Mouse (Mus musculus) midbrain, embryonic 10.5 days (tissue): ENCODE data around the gene Ppef2. TPM values are rescaled to one million over a fixed set of nuclear protein-coding genes. Genes with fewer than 3 reads are reported as not detected.

Experiments used
- DNase-seq: peaks from one replicate; pipeline ENCODE4 v3.0.0-alpha.2; 2017; ENCODE audit warnings: low spot score
- H3K27ac ChIP-seq: fragments of 300-500 bp; sonication (generic); replicated peaks from 2 replicates; pipeline ENCODE4 v1.5.1; 2016; ENCODE audit warnings: mild to moderate bottlenecking
- H3K27me3 ChIP-seq: fragments of 300-500 bp; sonication (generic); 2 replicates; pipeline ENCODE4 v1.6.1; 2016; ENCODE audit warnings: low read depth, mild to moderate bottlenecking; ENCODE audit not compliant: poor library complexity, severe bottlenecking
- H3K36me3 ChIP-seq: fragments of 300-500 bp; sonication (generic); 2 replicates; pipeline ENCODE4 v1.6.1; 2016; ENCODE audit warnings: mild to moderate bottlenecking, moderate library complexity
- H3K4me1 ChIP-seq: fragments of 300-500 bp; sonication (generic); 2 replicates; pipeline ENCODE4 v1.6.1; 2016
- H3K4me3 ChIP-seq: fragments of 300-500 bp; sonication (generic); 2 replicates; pipeline ENCODE4 v1.5.1; 2016; ENCODE audit warnings: mild to moderate bottlenecking, moderate library complexity
- H3K9me3 ChIP-seq: fragments of 300-500 bp; sonication (generic); replicated peaks from 2 replicates; pipeline ENCODE4 v1.6.1; 2016; ENCODE audit warnings: mild to moderate bottlenecking
- WGBS: fragments of 180-500 bp; shearing (Covaris S2); methylation state at CpG from one replicate; pipeline ENCODE4 v1.1.7; 2016; 5-methylcytosine and 5-hydroxymethylcytosine counted together
- polyA plus RNA-seq: library from polyadenylated mRNA; unstranded; fragments of >200 nt; fragmentation: Nextera tagmentation; extraction: Ambion mirVana; gene quantifications from 2 replicates; pipeline ENCODE4 v1.2.1, GENCODE M21; 2016

Ppef2 gene
- polyA plus RNA-seq = 0.35 and 0.47 TPM in 2 replicates

DNA sequence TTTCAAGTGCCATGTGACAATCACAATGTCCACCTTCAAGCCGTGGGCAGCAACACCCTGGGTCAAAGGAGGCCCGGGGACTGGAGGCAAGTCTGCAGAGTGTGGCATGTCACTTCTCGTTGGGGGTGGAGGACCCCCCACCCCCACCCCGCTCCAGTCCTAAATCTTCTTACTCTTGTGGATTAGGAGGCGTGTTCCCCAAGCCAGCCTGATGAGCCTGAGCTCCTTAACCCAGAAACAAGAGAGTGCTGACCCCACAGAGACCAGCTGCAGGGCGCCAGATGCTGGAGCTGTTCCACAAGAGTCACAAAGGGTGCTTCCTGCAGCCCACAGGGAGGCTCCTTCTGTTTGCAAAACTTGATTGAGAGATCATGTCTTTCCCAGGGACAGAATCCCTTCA lies at the start of gene Ppef2:
Gene Ppef2 (minus strand): TSS at position 61 of the 400 bp plus-strand sequence.
- 10% methylated on average over 6 of the region's 6 CpGs for WGBS
- peak; percentile 47 for DNase-seq

DNA sequence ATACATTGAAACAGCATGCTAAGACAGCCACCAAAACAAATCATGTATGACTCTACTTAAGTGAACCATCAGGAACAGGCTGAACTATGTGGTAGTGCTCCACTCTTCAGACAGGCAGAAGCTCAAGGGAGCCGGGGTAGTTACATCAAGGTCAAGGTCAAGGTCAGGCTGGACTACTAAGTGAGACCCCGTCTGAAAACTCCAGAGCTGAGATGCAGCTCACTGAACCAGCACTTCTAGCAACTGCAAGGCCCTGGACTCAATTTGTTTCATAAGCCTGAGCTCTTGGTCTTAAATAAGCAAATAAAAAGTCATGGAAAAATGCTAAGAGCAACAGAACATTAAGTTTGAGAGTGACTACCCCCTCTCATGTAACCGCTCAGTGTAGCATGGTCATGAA lies 48.2 kb upstream of the Ppef2 start:
- DNase-seq = no peak
- H3K4me3 ChIP-seq = no peak overlapping the region
- WGBS = 87% methylated on average over 3 of the region's 3 CpGs
- H3K4me1 ChIP-seq = peaks cover 11% of the 10 kb centered on the region
- H3K27me3 ChIP-seq = no peaks in the 10 kb centered on the region
- H3K9me3 ChIP-seq = no peaks in the 10 kb centered on the region
- H3K27ac ChIP-seq = no peak overlapping the region
- H3K36me3 ChIP-seq = peaks cover 81% of the 10 kb centered on the region

More for the DNA sequence above, at the start of gene Ppef2:
- peaks cover 47% of the 10 kb centered on the region for H3K4me1 ChIP-seq
- H3K27ac ChIP-seq = peak within 1 kb of the TSS; percentile 58
- peaks cover 39% of the 10 kb centered on the region for H3K27me3 ChIP-seq
- no peak within 1 kb of the TSS for H3K4me3 ChIP-seq
- H3K36me3 ChIP-seq = no peaks in the 10 kb centered on the region
- no peaks in the 10 kb centered on the region for H3K9me3 ChIP-seq

DNA sequence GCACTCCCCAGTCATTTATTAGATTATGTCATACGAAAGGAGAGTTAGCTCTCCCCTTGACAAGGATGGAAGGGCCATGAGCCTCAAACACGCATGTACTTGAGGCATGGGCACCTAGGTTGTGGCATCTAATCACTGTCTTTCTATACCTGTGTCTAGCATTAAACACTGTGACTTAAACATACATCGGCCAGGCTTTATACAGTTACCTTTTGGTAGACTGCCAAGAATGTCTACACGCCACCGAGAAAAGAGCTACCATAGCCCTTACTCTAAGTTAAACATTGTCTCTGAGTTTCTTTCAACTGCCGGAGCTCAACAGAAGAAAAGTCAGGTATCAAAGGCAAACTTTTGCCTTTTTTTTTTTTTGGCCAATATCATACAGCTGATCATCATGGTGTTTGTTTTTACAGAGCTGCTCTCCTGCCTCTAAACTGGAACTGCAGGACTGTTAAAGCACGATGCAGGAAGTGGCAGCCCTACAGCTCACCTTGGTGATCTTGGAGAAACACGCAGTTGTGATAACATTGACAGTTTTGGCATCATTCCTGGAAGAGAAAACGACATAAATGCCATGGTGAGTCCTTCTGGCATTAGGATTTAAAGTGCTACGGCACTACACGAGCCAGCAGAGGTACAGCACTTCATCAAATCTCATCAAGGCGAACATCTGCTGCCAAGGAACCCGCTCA lies 46.2 kb upstream of the Ppef2 start:
- no peak overlapping the region for H3K27ac ChIP-seq
- no peaks in the 10 kb centered on the region for H3K27me3 ChIP-seq
- WGBS = 94% methylated on average over 13 of the region's 13 CpGs
- H3K4me3 ChIP-seq = no peak overlapping the region
- no peaks in the 10 kb centered on the region for H3K4me1 ChIP-seq
- no peaks in the 10 kb centered on the region for H3K9me3 ChIP-seq
- H3K36me3 ChIP-seq = peaks cover 98% of the 10 kb centered on the region
- no peak for DNase-seq

DNA sequence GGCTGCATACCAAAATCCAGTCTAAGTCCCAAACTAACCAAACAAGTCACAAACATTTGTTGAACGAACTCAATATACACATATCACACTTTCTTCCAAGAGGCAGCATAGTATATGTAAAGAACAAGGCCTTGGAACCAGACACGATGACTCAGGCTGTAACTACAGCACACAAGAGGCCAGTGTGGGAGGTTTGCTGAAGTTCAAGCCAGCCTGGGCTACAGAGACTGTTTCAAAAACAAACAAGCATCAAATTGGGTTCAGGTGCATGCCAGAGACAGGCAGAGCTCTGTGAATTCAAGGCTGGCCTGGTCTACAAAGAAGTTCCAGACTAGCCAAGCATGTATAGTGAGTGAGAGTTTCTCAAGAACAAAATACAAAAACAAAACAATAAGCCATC lies 38.4 kb upstream of the Ppef2 start:
- Histone ChIP-seq H3K4me1 (no peaks in the 10 kb centered on the region), H3K9me3 (no peaks in the 10 kb centered on the region), H3K4me3 (no peak overlapping the region), H3K27me3 (no peaks in the 10 kb centered on the region), H3K36me3 (peaks cover 98% of the 10 kb centered on the region), H3K27ac (no peak overlapping the region)
- 95% methylated on average over 2 of the region's 2 CpGs for WGBS
- no peak for DNase-seq

DNA sequence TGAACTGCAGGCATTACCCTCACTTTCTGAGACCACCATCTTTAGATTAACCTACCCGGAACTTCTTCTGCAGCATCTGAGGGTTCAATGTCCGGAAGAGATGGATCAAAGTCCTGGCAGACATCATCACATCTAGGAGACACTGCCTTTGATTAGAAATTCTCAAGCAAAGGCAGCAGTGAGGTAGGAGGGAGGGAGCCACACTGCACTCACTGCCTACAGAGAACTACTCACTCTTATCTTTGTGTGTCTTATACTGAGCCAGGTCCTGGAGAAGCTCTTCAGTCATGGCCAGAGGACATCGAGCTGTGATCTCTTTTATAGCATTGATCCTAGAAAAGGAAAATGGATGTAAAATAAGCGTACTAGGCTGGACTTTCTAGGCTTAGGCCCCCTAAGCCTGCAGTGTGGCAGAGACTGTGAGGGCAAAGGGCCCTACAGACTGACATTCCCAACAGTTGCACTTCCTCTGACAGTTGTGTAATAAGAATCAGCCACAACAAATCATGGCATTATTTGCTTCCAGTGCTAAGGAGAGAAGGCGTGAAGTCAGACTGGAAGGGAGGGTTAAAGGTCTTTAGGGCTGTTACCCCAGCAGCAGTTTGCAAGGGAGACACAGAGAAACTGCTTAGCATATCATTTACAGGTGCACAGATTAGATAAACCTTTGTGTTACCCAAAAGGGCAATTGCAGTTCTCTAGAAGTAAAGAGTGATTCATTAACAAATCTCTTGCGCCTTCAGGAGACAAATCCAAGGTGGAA lies 35.8 kb upstream of the Ppef2 start:
- Histone ChIP-seq H3K4me3 (no peak overlapping the region), H3K9me3 (no peaks in the 10 kb centered on the region), H3K36me3 (peaks cover 99% of the 10 kb centered on the region), H3K27ac (no peak overlapping the region), H3K27me3 (no peaks in the 10 kb centered on the region), H3K4me1 (no peaks in the 10 kb centered on the region)
- no peak for DNase-seq
- WGBS = 92% methylated on average over 6 of the region's 6 CpGs

DNA sequence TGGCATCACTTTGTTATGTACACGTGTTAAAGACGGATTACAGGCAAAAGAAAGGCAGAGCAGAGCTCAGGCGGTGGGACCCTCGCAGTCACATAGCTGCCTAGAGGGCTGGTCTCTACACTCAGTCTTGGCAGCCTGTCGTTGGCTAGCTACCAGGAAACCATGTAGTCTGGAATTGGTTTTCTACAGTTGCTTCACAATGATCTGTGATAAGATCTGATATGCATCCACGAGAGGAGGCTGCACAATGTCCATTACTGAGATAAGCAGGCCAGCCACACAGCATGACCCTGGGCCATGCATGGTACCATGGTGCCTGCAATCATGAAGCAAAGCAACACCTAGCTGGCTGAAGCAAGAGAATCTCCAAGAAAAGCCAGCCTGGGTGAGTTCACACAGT lies 31.8 kb upstream of the Ppef2 start:
- Histone ChIP-seq H3K27me3 (no peaks in the 10 kb centered on the region), H3K4me1 (no peaks in the 10 kb centered on the region), H3K9me3 (no peaks in the 10 kb centered on the region), H3K4me3 (no peak overlapping the region), H3K36me3 (peaks cover 80% of the 10 kb centered on the region), H3K27ac (no peak overlapping the region)
- 94% methylated on average over 6 of the region's 6 CpGs for WGBS
- no peak for DNase-seq

DNA sequence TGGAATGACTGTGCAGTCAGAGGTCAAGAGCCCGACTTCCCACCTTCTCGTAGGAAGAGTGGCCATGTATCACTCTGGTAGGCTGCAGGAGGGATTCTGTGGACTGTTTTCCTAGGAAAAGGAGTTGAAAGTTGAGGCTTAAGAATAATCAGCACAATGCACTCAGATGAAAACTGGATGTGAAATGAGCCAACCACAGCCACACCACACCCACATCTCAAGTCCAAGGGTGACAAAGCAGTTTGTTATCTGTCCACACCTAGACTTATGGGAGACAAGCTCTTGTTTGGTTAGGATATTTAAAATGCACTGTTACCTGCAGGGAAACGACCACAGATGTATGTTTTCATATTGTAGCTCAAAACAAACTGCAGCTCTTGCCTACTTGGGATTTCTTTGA lies 27.0 kb upstream of the Ppef2 start:
- H3K4me1 ChIP-seq = peaks cover 12% of the 10 kb centered on the region
- H3K27me3 ChIP-seq = 0 out of 2 replicates have a peak, but pooled peaks cover 5% of the 10 kb centered on the region
- H3K4me3 ChIP-seq = no peak overlapping the region
- no peaks in the 10 kb centered on the region for H3K9me3 ChIP-seq
- no peak overlapping the region for H3K27ac ChIP-seq
- H3K36me3 ChIP-seq = peaks cover 33% of the 10 kb centered on the region
- DNase-seq = no peak
- WGBS = 70% methylated on average over 3 of the region's 3 CpGs

DNA sequence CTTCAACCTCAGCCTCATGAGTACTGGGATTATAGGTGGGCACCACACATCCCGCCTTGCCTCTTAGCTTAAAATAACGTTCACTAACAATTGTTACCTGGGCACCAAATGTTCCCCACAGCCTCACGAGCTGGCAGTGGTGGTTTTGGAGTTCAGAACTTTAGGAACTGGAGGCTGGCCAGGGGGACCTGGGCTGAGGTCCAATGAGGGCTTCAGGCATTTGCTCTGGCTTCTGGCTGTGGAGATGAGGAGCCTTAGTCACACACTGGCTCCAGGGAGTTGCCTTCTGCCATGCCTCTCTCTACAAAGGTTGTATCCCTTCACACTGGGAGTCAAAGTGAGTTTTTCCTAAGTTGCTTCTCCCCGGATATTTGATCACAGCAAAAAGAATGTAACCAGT lies 26.5 kb upstream of the Ppef2 start:
- Histone ChIP-seq H3K27ac (no peak overlapping the region), H3K27me3 (0 out of 2 replicates have a peak, but pooled peaks cover 5% of the 10 kb centered on the region), H3K36me3 (peaks cover 28% of the 10 kb centered on the region), H3K4me3 (no peak overlapping the region), H3K9me3 (no peaks in the 10 kb centered on the region), H3K4me1 (peaks cover 17% of the 10 kb centered on the region)
- no peak for DNase-seq
- 84% methylated on average over 4 of the region's 4 CpGs for WGBS

DNA sequence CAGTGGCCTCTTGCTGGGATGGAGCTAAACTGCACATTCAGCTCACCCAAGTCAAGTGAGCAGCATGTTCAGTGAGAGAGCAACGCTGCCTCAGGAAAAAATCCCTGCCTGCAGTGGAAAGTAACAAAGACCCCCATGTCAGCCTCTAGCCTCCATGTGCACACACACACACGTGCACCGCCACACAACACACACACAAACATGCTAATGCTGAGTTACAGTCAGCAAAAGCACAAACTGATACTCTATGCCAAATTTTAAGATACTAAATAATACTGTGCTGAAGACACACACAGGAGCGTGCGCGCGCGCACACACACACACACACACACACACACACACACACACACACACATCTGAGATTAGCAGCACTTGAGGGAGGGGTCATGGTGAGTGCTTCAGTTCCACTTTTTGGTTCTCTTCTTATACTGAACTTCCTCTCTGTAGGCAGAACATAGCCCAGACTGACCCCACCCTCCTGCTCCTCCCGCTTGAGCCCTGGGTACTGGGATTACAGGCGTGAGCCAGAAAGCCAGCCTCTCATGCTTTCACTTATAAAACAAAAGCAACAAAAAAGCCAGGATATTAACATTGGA lies 23.0 kb upstream of the Ppef2 start:
- no peak overlapping the region for H3K4me3 ChIP-seq
- WGBS = 86% methylated on average over 10 of the region's 10 CpGs
- 0 out of 2 replicates have a peak overlapping the region, but pooled peaks have one; percentile 6 for H3K27ac ChIP-seq
- H3K9me3 ChIP-seq = no peaks in the 10 kb centered on the region
- no peaks in the 10 kb centered on the region for H3K36me3 ChIP-seq
- peaks cover 20% of the 10 kb centered on the region for H3K4me1 ChIP-seq
- no peak for DNase-seq
- peaks cover 20% of the 10 kb centered on the region for H3K27me3 ChIP-seq

DNA sequence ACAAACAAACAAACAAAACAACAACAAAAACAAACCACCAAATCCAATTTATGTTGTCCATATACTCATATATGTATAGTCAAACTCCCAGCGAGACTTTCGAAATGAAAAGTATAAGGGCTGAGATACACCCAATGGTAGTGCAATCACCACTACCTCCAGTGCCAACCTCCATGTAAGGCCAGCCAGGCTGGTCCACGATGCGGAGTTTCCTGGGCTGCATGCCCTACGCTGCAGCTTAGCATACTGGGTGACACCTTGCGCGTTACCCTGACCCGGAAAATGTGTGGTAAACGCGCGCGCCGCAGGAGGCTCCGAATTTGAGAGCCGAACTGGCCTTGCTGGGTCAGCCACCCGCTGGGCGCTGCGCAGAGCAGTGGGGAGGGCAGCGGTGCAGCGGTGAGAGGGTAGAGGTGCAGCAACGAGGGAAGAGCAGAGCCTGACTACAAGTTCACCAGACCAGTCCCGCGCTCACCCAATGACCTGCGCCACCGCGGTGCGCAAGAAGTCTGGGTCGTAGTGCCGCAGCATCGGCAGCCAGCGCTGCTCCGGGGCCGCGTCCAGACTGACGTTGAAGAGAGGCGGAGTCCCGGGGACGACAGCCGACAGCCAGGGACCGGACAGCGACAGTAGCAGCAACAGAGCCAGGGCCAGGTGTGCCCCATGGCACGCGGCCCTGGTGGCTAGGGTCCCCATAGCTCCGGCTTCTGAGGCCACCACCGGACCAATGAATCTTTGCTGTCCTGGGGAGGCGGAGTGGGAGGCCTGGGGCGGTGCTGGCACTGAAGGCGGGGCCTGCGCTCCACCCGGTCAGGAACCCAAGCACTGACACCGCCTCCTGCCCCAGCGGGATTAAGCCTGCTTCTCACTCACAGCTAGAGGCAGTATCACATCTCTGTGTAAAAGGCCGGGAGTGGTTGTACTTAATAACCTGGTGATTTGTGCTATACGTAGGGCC lies 21.6 kb upstream of the Ppef2 start, which contains the start of gene Naaa:
Gene Naaa (minus strand): TSS at position 734 of the 958 bp plus-strand sequence.
- DNase-seq = peak; percentile 83
- Histone ChIP-seq H3K4me1 (peaks cover 20% of the 10 kb centered on the region), H3K36me3 (no peaks in the 10 kb centered on the region), H3K27ac (peak within 1 kb of the TSS; percentile 80), H3K9me3 (no peaks in the 10 kb centered on the region), H3K4me3 (peak within 1 kb of the TSS; percentile 76), H3K27me3 (peaks cover 20% of the 10 kb centered on the region)
- WGBS = 3% methylated on average over 54 of the region's 54 CpGs

DNA sequence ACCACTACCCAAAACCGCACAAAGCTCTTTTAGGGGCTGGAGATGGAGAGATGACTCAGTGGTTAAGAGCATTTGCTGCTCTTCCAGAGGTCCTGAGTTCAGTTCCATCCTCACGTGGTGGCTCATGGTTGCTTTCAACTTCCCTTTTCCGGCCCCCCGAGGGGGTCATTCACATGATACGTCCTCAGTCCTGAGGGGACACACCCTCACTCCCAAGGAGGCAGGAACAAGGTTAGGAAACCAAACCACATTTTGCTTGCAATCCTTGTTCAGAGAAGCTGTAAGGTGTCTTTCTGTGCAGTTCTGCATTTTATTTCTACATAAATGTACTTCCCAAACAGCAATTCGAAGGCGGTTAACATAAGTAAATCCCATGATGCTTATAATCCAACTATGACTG lies 14.4 kb upstream of the Ppef2 start:
- Histone ChIP-seq H3K27me3 (no peaks in the 10 kb centered on the region), H3K4me1 (no peaks in the 10 kb centered on the region), H3K9me3 (no peaks in the 10 kb centered on the region), H3K4me3 (no peak overlapping the region), H3K27ac (no peak overlapping the region), H3K36me3 (no peaks in the 10 kb centered on the region)
- WGBS = 88% methylated on average over 7 of the region's 7 CpGs
- no peak for DNase-seq

DNA sequence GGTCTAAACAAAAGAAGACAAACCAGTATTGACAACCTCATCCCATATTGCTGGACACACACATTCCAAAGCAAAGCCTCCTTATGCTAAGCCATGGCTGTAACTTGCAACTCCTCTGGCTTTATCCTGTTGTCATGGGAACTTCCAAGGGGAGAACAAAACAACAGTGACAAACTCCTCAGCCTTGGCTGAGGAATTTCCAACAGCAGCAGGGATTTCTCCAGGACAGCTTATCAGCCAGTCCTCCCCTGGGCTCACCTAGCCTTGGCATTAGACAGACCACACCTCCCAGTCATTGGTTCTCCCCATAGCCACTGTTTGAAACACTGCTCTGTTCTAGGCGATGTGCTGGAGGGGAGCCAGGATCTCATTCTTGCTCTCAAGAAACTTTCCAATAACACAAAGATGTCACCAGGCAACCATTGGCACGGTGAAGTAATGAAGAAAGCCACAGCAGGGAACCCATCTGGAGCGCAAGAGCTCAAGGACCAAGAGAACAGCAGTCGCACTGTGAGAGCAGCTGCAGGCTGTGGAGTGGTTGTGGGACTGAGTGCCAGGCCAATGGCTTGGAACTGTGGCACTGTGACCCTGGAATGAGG lies 7.8 kb upstream of the Ppef2 start:
- no peak overlapping the region for H3K4me3 ChIP-seq
- H3K4me1 ChIP-seq = peaks cover 40% of the 10 kb centered on the region
- DNase-seq = peak; percentile 61
- peaks cover 12% of the 10 kb centered on the region for H3K27me3 ChIP-seq
- peak overlapping the region; percentile 73 for H3K27ac ChIP-seq
- no peaks in the 10 kb centered on the region for H3K9me3 ChIP-seq
- H3K36me3 ChIP-seq = no peaks in the 10 kb centered on the region
- 11% methylated on average over 4 of the region's 4 CpGs for WGBS
